Mouse (Mus musculus) MEL (cell line): ENCODE results near the gene Mapk10. TPM values are rescaled to one million over a fixed set of nuclear protein-coding genes. Genes with fewer than 3 reads are reported as not detected.

Experiments used
- DNase-seq: peaks from one replicate; pipeline ENCODE4 v3.0.0; 2011; ENCODE audit warnings: low read depth, low spot score
- H3K27ac ChIP-seq: 2 replicates; pipeline ENCODE4 v1.5.1; 2012; ENCODE audit warnings: low read depth, mild to moderate bottlenecking, control low read depth, low read length, moderate library complexity; ENCODE audit not compliant: control insufficient read depth
- H3K27me3 ChIP-seq, 2 experiments: fragments of 150-350 bp in 1 of 2; sonication (generic) in 1 of 2; 2 replicates each; pipeline ENCODE4 v1.6.1; 2012; ENCODE audit warnings: low read length in 2 of 2, mild to moderate bottlenecking in 2 of 2, improper control_type of control experiment in 1 of 2, moderate library complexity in 1 of 2; ENCODE audit not compliant: insufficient read depth in 2 of 2, control insufficient read depth in 1 of 2
- H3K36me3 ChIP-seq, 2 experiments: 2 replicates each; pipeline ENCODE4 v1.6.1; 2012 to 2014; ENCODE audit warnings: low read length in 2 of 2, improper control_type of control experiment in 1 of 2, inconsistent platforms in 1 of 2, mild to moderate bottlenecking in 1 of 2; ENCODE audit not compliant: insufficient read depth in 2 of 2, control insufficient read depth in 1 of 2
- H3K4me1 ChIP-seq, 2 experiments: fragments of 150-350 bp in 1 of 2; sonication (generic) in 1 of 2; 2 replicates each; pipeline ENCODE4 v1.6.1; 2012; ENCODE audit warnings: low read length in 2 of 2, improper control_type of control experiment in 1 of 2, mild to moderate bottlenecking in 1 of 2; ENCODE audit not compliant: insufficient read depth in 2 of 2, control insufficient read depth in 1 of 2
- H3K4me3 ChIP-seq, 2 experiments: fragments of 150-350 bp in 1 of 2; sonication (generic) in 1 of 2; 2 replicates each; pipeline ENCODE4 v1.5.1; 2012; ENCODE audit warnings: low read depth in 2 of 2, low read length in 2 of 2, mild to moderate bottlenecking in 2 of 2, moderate library complexity in 2 of 2, control low read depth in 1 of 2, improper control_type of control experiment in 1 of 2; ENCODE audit not compliant: control insufficient read depth in 1 of 2, insufficient read depth in 1 of 2
- H3K79me2 ChIP-seq: 2 replicates; pipeline ENCODE4 v1.6.1; 2012; ENCODE audit warnings: mild to moderate bottlenecking, low read length, moderate library complexity; ENCODE audit not compliant: control insufficient read depth, poor library complexity, insufficient read depth
- H3K9ac ChIP-seq: 2 replicates; pipeline ENCODE4 v1.6.1; 2012; ENCODE audit warnings: low read depth, mild to moderate bottlenecking, control low read depth, low read length, moderate library complexity; ENCODE audit not compliant: control insufficient read depth, poor library complexity, severe bottlenecking
- H3K9me3 ChIP-seq: fragments of 150-350 bp; sonication (generic); replicated peaks from 2 replicates; pipeline ENCODE4 v1.6.1; 2012; ENCODE audit warnings: mild to moderate bottlenecking, low read length, improper control_type of control experiment, moderate library complexity; ENCODE audit not compliant: insufficient read depth
- CHD2 ChIP-seq: IDR thresholded peaks from 2 replicates; pipeline ENCODE4 v1.6.1; 2011; ENCODE audit warnings: low read length, improper control_type of control experiment
- CTCF ChIP-seq, 3 experiments: IDR thresholded peaks in 2 of 3; conservative IDR thresholded peaks in 1 of 3; 2 replicates each; pipeline ENCODE4 v1.5.1; 2011 to 2012; ENCODE audit warnings: low read length in 3 of 3, low read depth in 2 of 3, mild to moderate bottlenecking in 2 of 3, improper control_type of control experiment in 1 of 3, inconsistent platforms in 1 of 3, mixed read lengths in 1 of 3, moderate library complexity in 1 of 3; ENCODE audit not compliant: control insufficient read depth in 1 of 3, insufficient read depth in 1 of 3, poor library complexity in 1 of 3, severe bottlenecking in 1 of 3
- E2F4 ChIP-seq: IDR thresholded peaks from 2 replicates; pipeline ENCODE4 v1.6.1; 2011; ENCODE audit warnings: low read depth, low read length, improper control_type of control experiment, borderline replicate concordance
- ELF1 ChIP-seq: IDR thresholded peaks from 2 replicates; pipeline ENCODE4 v1.6.1; 2014; ENCODE audit warnings: low read depth, mild to moderate bottlenecking, inconsistent platforms, low read length, improper control_type of control experiment, moderate library complexity
- EP300 ChIP-seq, 2 experiments: IDR thresholded peaks; 2 replicates each; pipeline ENCODE4 v1.6.1; 2011; ENCODE audit warnings: improper control_type of control experiment in 2 of 2, low read length in 2 of 2, low read depth in 1 of 2, mild to moderate bottlenecking in 1 of 2
- ETS1 ChIP-seq: IDR thresholded peaks from 2 replicates; pipeline ENCODE4 v1.6.1; 2012; ENCODE audit warnings: low read depth, mild to moderate bottlenecking, inconsistent platforms, low read length, improper control_type of control experiment, moderate library complexity
- GABPA ChIP-seq: IDR thresholded peaks from 2 replicates; pipeline ENCODE4 v1.6.1; 2012; ENCODE audit warnings: low read depth, mild to moderate bottlenecking, inconsistent platforms, low read length, improper control_type of control experiment, moderate library complexity
- HCFC1 ChIP-seq: IDR thresholded peaks from 2 replicates; pipeline ENCODE4 v1.6.1; 2012; ENCODE audit warnings: low read depth, mild to moderate bottlenecking, inconsistent platforms, low read length, improper control_type of control experiment, moderate library complexity
- JUND ChIP-seq: IDR thresholded peaks from 2 replicates; pipeline ENCODE4 v1.6.1; 2011; ENCODE audit warnings: low read depth, mild to moderate bottlenecking, improper control_type of control experiment, low read length
- KAT2A ChIP-seq: conservative IDR thresholded peaks from 2 replicates; pipeline ENCODE4 v1.6.1; 2012; ENCODE audit warnings: low read depth, low read length, improper control_type of control experiment, inconsistent platforms
- MAFK ChIP-seq: IDR thresholded peaks from 2 replicates; pipeline ENCODE4 v1.6.1; 2011; ENCODE audit warnings: low read depth, mild to moderate bottlenecking, low read length, improper control_type of control experiment, borderline replicate concordance
- MAZ ChIP-seq: IDR thresholded peaks from 2 replicates; pipeline ENCODE4 v1.6.1; 2012; ENCODE audit warnings: low read depth, mild to moderate bottlenecking, inconsistent platforms, low read length, improper control_type of control experiment
- MXI1 ChIP-seq: IDR thresholded peaks from 2 replicates; pipeline ENCODE4 v1.6.1; 2011; ENCODE audit warnings: mild to moderate bottlenecking, low read depth, low read length, improper control_type of control experiment
- MYC ChIP-seq: IDR thresholded peaks from 2 replicates; pipeline ENCODE4 v1.6.1; 2011; ENCODE audit warnings: low read depth, mild to moderate bottlenecking, low read length, improper control_type of control experiment, moderate library complexity
- NELFE ChIP-seq: IDR thresholded peaks from 2 replicates; pipeline ENCODE4 v1.6.1; 2011; ENCODE audit warnings: low read depth, low read length, improper control_type of control experiment
- POLR2A ChIP-seq, 2 experiments: IDR thresholded peaks; 2 replicates each; pipeline ENCODE4 v1.6.1; 2011 to 2012; ENCODE audit warnings: low read length in 2 of 2, mild to moderate bottlenecking in 2 of 2, control low read depth in 1 of 2, improper control_type of control experiment in 1 of 2, low read depth in 1 of 2, moderate library complexity in 1 of 2; ENCODE audit not compliant: control insufficient read depth in 1 of 2, insufficient read depth in 1 of 2, poor library complexity in 1 of 2
- POLR2AphosphoS2 ChIP-seq: IDR thresholded peaks from 2 replicates; pipeline ENCODE4 v1.6.1; 2011; ENCODE audit warnings: low read length, improper control_type of control experiment
- SIN3A ChIP-seq: IDR thresholded peaks from 2 replicates; pipeline ENCODE4 v1.6.1; 2012; ENCODE audit warnings: low read length, improper control_type of control experiment, inconsistent platforms
- SMC3 ChIP-seq: IDR thresholded peaks from 2 replicates; pipeline ENCODE4 v1.6.1; 2011; ENCODE audit warnings: low read depth, low read length, improper control_type of control experiment
- TAL1 ChIP-seq: IDR thresholded peaks from 2 replicates; pipeline ENCODE4 v1.6.1; 2012; ENCODE audit warnings: mild to moderate bottlenecking, inconsistent platforms, low read length, moderate library complexity, mixed read lengths
- TBP ChIP-seq: IDR thresholded peaks from 2 replicates; pipeline ENCODE4 v1.8.0; 2011; ENCODE audit warnings: low read depth, low read length, improper control_type of control experiment
- TCF12 ChIP-seq: IDR thresholded peaks from 2 replicates; pipeline ENCODE4 v1.6.1; 2014; ENCODE audit warnings: low read depth, mild to moderate bottlenecking, inconsistent platforms, low read length, improper control_type of control experiment, moderate library complexity
- UBTF ChIP-seq: IDR thresholded peaks from 2 replicates; pipeline ENCODE4 v1.6.1; 2012; ENCODE audit warnings: low read depth, mild to moderate bottlenecking, inconsistent platforms, low read length, improper control_type of control experiment, moderate library complexity, borderline replicate concordance; ENCODE audit not compliant: insufficient read depth
- USF2 ChIP-seq, 2 experiments: IDR thresholded peaks; 2 replicates each; pipeline ENCODE4 v1.6.1; 2011 to 2012; ENCODE audit warnings: improper control_type of control experiment in 2 of 2, low read length in 2 of 2, borderline replicate concordance in 1 of 2, inconsistent platforms in 1 of 2, low read depth in 1 of 2, mild to moderate bottlenecking in 1 of 2; ENCODE audit not compliant: insufficient read depth in 1 of 2
- ZC3H11A ChIP-seq: IDR thresholded peaks from 2 replicates; pipeline ENCODE4 v1.6.1; 2012; ENCODE audit warnings: low read depth, mild to moderate bottlenecking, inconsistent platforms, low read length, improper control_type of control experiment
- ZKSCAN1 ChIP-seq: IDR thresholded peaks from 2 replicates; pipeline ENCODE4 v1.6.1; 2012; ENCODE audit warnings: low read depth, mild to moderate bottlenecking, inconsistent platforms, low read length, improper control_type of control experiment, moderate library complexity
- ZMIZ1 ChIP-seq: IDR thresholded peaks from 2 replicates; pipeline ENCODE4 v1.6.1; 2012; ENCODE audit warnings: low read depth, mild to moderate bottlenecking, inconsistent platforms, low read length, improper control_type of control experiment, moderate library complexity
- ZNF384 ChIP-seq: IDR thresholded peaks from 2 replicates; pipeline ENCODE4 v1.6.1; 2012; ENCODE audit warnings: low read depth, mild to moderate bottlenecking, inconsistent platforms, low read length, improper control_type of control experiment
- polyA plus RNA-seq, 2 experiments: library from polyadenylated mRNA; stranded (reverse) in 1 of 2; unstranded in 1 of 2; fragments of >175 nt in 1 of 2; fragments of >200 nt in 1 of 2; gene quantifications; 2 replicates each; pipeline versions ENCODE4 v1.2.1 to v1.2.4; 2012; ENCODE audit warnings: low replicate concordance in 2 of 2, low read depth in 1 of 2; ENCODE audit not compliant: insufficient read length in 2 of 2, insufficient read depth in 1 of 2, missing spikeins in 1 of 2
- total RNA-seq: library from RNA; depleted of rRNA; stranded (reverse); fragments of 300-350 nt; gene quantifications from 2 replicates; pipeline ENCODE4 v1.2.3, GENCODE M21; 2012

Mapk10 gene
- total and polyA plus RNA-seq, 3 experiments = not detected

DNA sequence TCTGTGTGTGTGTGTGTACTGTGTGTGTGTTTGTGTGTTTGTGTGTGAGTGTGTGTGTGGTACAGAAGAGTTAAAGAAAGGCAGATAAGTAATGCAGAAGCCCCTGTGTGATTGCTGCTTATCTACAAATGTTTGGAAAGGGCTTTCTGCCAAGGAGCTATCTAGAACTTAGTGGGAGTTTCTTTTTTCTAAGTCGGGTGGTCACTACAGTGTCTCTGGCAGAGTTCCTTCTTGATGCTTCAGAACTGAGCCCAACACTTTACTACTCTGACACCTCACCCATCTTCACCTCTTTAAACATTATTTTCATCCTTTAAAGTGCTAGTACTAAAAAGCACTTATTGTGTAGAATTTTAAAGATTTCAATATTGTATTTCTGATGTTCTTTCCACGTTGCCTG lies 232.8 kb downstream of the Mapk10 start:
- Histone ChIP-seq H3K79me2 (no peaks in the 10 kb centered on the region), H3K9ac (no peak overlapping the region), H3K36me3 (no peaks in the 10 kb centered on the region), H3K27ac (no peak overlapping the region), H3K4me3 (no peak overlapping the region), H3K27me3 (no peaks in the 10 kb centered on the region), H3K4me1 (no peaks in the 10 kb centered on the region), H3K9me3 (no peaks in the 10 kb centered on the region)
- no peak for TF ChIP-seq ELF1
- TF ChIP-seq TAL1 = no peak
- no peak for TF ChIP-seq POLR2A (IDR thresholded peaks at IDR 0.05; ENCODE audit: control insufficient read depth in 1 of 2, insufficient read depth in 1 of 2, low read depth in 1 of 2, low read length in 2 of 2, poor library complexity in 1 of 2)
- TF ChIP-seq KAT2A = no peak
- no peak for TF ChIP-seq TBP
- TF ChIP-seq CTCF (IDR thresholded peaks at IDR 0.05 in 2 of 3, conservative IDR thresholded peaks at IDR 0.05 in 1 of 3; ENCODE audit: control insufficient read depth in 1 of 3, insufficient read depth in 1 of 3, low read depth in 2 of 3, low read length in 3 of 3, poor library complexity in 1 of 3, severe bottlenecking in 1 of 3) = no peak
- TF ChIP-seq NELFE = no peak
- no peak for TF ChIP-seq ZC3H11A
- TF ChIP-seq ZNF384 = no peak
- no peak for TF ChIP-seq ZMIZ1
- no peak for TF ChIP-seq SIN3A
- TF ChIP-seq E2F4 = no peak
- no peak for DNase-seq

DNA sequence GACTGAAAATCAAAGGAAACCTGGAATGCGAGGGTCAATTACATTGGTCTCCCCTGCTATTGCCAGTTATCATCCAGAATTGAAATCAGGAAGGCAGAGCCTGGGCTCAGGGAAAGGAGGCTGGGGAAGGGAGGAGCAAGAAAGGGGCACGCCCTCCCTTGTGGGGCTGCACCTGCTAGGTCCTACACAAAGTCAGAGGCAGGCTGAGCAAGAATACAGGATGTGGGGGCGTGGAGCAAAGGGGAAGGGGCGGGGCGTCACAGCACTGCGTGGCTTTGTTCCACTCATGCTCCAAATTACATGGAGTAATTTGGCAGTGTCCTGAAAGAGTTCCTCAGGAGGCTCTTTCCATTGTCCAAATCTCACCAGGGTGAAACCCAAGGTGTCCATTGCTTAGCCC lies 234.0 kb downstream of the Mapk10 start:
- H3K9ac ChIP-seq = no peak overlapping the region
- no peak for TF ChIP-seq CHD2
- TF ChIP-seq, all 39 proteins: peak for 0
- no peaks in the 10 kb centered on the region for H3K4me1 ChIP-seq
- no peaks in the 10 kb centered on the region for H3K9me3 ChIP-seq
- no peak for DNase-seq
- H3K27me3 ChIP-seq = no peaks in the 10 kb centered on the region
- no peaks in the 10 kb centered on the region for H3K79me2 ChIP-seq
- no peak overlapping the region for H3K27ac ChIP-seq
- H3K36me3 ChIP-seq = no peaks in the 10 kb centered on the region
- H3K4me3 ChIP-seq = no peak overlapping the region

DNA sequence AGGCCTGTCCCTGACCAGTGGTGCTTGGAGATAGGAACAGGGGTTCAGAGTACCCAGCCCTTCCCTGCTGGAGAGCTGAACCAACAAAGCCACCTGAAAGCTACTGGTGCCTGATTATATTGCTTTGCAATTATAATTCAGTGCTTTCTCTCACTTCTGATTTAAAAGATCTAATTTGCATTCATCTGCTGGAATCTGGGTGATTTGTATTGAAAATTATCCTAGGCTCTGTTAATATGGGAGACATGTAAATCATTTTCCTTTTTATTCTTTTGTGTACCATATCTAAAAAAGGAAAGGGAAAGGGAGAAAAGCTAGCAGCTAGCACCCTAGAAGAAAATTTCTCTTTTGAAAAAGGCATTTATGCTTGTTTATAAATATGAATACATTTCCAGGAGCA lies 234.6 kb downstream of the Mapk10 start:
- no peaks in the 10 kb centered on the region for H3K27me3 ChIP-seq
- H3K4me3 ChIP-seq = no peak overlapping the region
- no peak overlapping the region for H3K27ac ChIP-seq
- no peaks in the 10 kb centered on the region for H3K36me3 ChIP-seq
- no peaks in the 10 kb centered on the region for H3K9me3 ChIP-seq
- H3K4me1 ChIP-seq = no peaks in the 10 kb centered on the region
- no peak overlapping the region for H3K9ac ChIP-seq
- no peaks in the 10 kb centered on the region for H3K79me2 ChIP-seq
- TF ChIP-seq ZNF384 (no peak), TCF12 (no peak), SMC3 (no peak), UBTF (no peak), MYC (no peak), USF2 (IDR thresholded peaks at IDR 0.05; ENCODE audit: borderline replicate concordance in 1 of 2, insufficient read depth in 1 of 2, low read depth in 1 of 2, low read length in 2 of 2) (no peak), E2F4 (no peak), MXI1 (no peak), KAT2A (no peak), POLR2AphosphoS2 (no peak), JUND (no peak), HCFC1 (no peak), ETS1 (no peak), MAFK (no peak), EP300 (IDR thresholded peaks at IDR 0.05; ENCODE audit: low read depth in 1 of 2, low read length in 2 of 2) (no peak), ZC3H11A (no peak), ZKSCAN1 (no peak), GABPA (no peak), MAZ (no peak)
- DNase-seq = no peak
